Mouse (Mus musculus): Measurements from ENCODE around the gene Ap5b1. TPM values are rescaled to one million over a fixed set of nuclear protein-coding genes. Genes with fewer than 3 reads are reported as not detected.

Ap5b1 gene
- total and polyA plus RNA-seq, 3 experiments, result 18.0 to 28.1 TPM; not detected in 1

- TF ChIP-seq NRF1 (IDR thresholded peaks at IDR 0.05; ENCODE audit: insufficient read depth, low read depth, low read length, poor library complexity, severe bottlenecking) (no peak), CTCF (IDR thresholded peaks at IDR 0.05 in 2 of 3, conservative IDR thresholded peaks at IDR 0.05 in 1 of 3; ENCODE audit: control insufficient read depth in 1 of 3, insufficient read depth in 1 of 3, low read depth in 2 of 3, low read length in 3 of 3, poor library complexity in 1 of 3, severe bottlenecking in 1 of 3) (peak in 1 of 3 experiments; percentile 15; a peak in 1 of 6 replicates), ETS1 (IDR thresholded peaks at IDR 0.05; ENCODE audit: low read depth, low read length) (no peak), SMC3 (IDR thresholded peaks at IDR 0.05; ENCODE audit: low read depth, low read length) (0 out of 2 replicates have a peak, but pooled peaks have one; percentile 17), SIN3A (IDR thresholded peaks at IDR 0.05; ENCODE audit: low read length) (peak; percentile 40; the same call in 1 of the 2 replicates), MAX (IDR thresholded peaks at IDR 0.05; ENCODE audit: low read length) (no peak), RCOR1 (IDR thresholded peaks at IDR 0.05; ENCODE audit: low read depth, low read length) (no peak), GABPA (IDR thresholded peaks at IDR 0.05; ENCODE audit: low read depth, low read length) (no peak), MAFK (IDR thresholded peaks at IDR 0.05; ENCODE audit: borderline replicate concordance, low read depth, low read length) (no peak), KAT2A (conservative IDR thresholded peaks at IDR 0.05; ENCODE audit: low read depth, low read length) (no peak)
- peak; percentile 36 for DNase-seq (ENCODE audit: low read depth, low spot score)
- Histone ChIP-seq H3K27me3 (ENCODE audit: control insufficient read depth in 1 of 2, insufficient read depth in 2 of 2, low read length in 2 of 2) (no peaks in the 10 kb centered on the region), H3K36me3 (ENCODE audit: control insufficient read depth in 1 of 2, insufficient read depth in 2 of 2, low read length in 2 of 2) (peaks cover 0 to 2% of the 10 kb centered on the region in 2 experiments; a peak in 3 of 4 replicates), H3K9me3 (replicated peaks; ENCODE audit: insufficient read depth, low read length) (no peaks in the 10 kb centered on the region), H3K4me3 (ENCODE audit: control insufficient read depth in 1 of 2, insufficient read depth in 1 of 2, low read depth in 2 of 2, low read length in 2 of 2) (peak overlapping the region; percentile 82 to 95; a peak in 3 of 4 replicates), H3K4me1 (ENCODE audit: control insufficient read depth in 1 of 2, insufficient read depth in 2 of 2, low read length in 2 of 2) (peaks cover 0 to 8% of the 10 kb centered on the region in 2 experiments; a peak in 2 of 4 replicates), H3K27ac (ENCODE audit: control insufficient read depth, low read depth, low read length) (no peak overlapping the region), H3K79me2 (ENCODE audit: control insufficient read depth, insufficient read depth, low read length, poor library complexity) (peaks cover 13% of the 10 kb centered on the region), H3K9ac (ENCODE audit: control insufficient read depth, low read depth, low read length, poor library complexity, severe bottlenecking) (peak overlapping the region; percentile 98)
Measured at GRCm38 (mm10) chr19:5566316-5566715, 1.5 kb upstream of the Ap5b1 start.

GRCm38 (mm10) chr19:5567180-5567533 is 668 bp upstream of the Ap5b1 start:
- peaks cover 13% of the 10 kb centered on the region for H3K79me2 ChIP-seq (ENCODE audit: control insufficient read depth, insufficient read depth, low read length, poor library complexity)
- H3K36me3 ChIP-seq (ENCODE audit: control insufficient read depth in 1 of 2, insufficient read depth in 2 of 2, low read length in 2 of 2), result peaks cover 0 to 2% of the 10 kb centered on the region in 2 experiments; a peak in 3 of 4 replicates
- peaks cover 0 to 8% of the 10 kb centered on the region in 2 experiments; a peak in 2 of 4 replicates for H3K4me1 ChIP-seq (ENCODE audit: control insufficient read depth in 1 of 2, insufficient read depth in 2 of 2, low read length in 2 of 2)
- no peaks in the 10 kb centered on the region for H3K27me3 ChIP-seq (ENCODE audit: control insufficient read depth in 1 of 2, insufficient read depth in 2 of 2, low read length in 2 of 2)
- peak; percentile 87 for DNase-seq (ENCODE audit: low read depth, low spot score)
- H3K27ac ChIP-seq (ENCODE audit: control insufficient read depth, low read depth, low read length), result peak overlapping the region; percentile 98
- H3K9me3 ChIP-seq (replicated peaks; ENCODE audit: insufficient read depth, low read length), result no peaks in the 10 kb centered on the region
- TF ChIP-seq BHLHE40 (IDR thresholded peaks at IDR 0.05; ENCODE audit: borderline replicate concordance, low read depth, low read length), result no peak
- H3K9ac ChIP-seq (ENCODE audit: control insufficient read depth, low read depth, low read length, poor library complexity, severe bottlenecking), result peak overlapping the region; percentile 98
- H3K4me3 ChIP-seq (ENCODE audit: control insufficient read depth in 1 of 2, insufficient read depth in 1 of 2, low read depth in 2 of 2, low read length in 2 of 2), result peak overlapping the region; percentile 82 to 95

- no peaks in the 10 kb centered on the region for H3K9me3 ChIP-seq (replicated peaks; ENCODE audit: insufficient read depth, low read length)
- H3K9ac ChIP-seq (ENCODE audit: control insufficient read depth, low read depth, low read length, poor library complexity, severe bottlenecking), result peak overlapping the region; percentile 98
- H3K4me3 ChIP-seq (ENCODE audit: control insufficient read depth in 1 of 2, insufficient read depth in 1 of 2, low read depth in 2 of 2, low read length in 2 of 2), result peak overlapping the region; percentile 84 to 95
- H3K27ac ChIP-seq (ENCODE audit: control insufficient read depth, low read depth, low read length), result peak overlapping the region; percentile 98
- TF ChIP-seq POLR2AphosphoS5 (IDR thresholded peaks at IDR 0.05; ENCODE audit: borderline replicate concordance, low read depth, low read length), result no peak
- TF ChIP-seq RCOR1 (IDR thresholded peaks at IDR 0.05; ENCODE audit: low read depth, low read length), result no peak
- TF ChIP-seq TBP (IDR thresholded peaks at IDR 0.05; ENCODE audit: low read depth, low read length), result peak; percentile 37; the same call in 1 of the 2 replicates
- no peak for TF ChIP-seq GABPA (IDR thresholded peaks at IDR 0.05; ENCODE audit: low read depth, low read length)
- peak; percentile 42 for TF ChIP-seq RAD21 (IDR thresholded peaks at IDR 0.05; ENCODE audit: low read depth, low read length)
- TF ChIP-seq HCFC1 (IDR thresholded peaks at IDR 0.05; ENCODE audit: low read depth, low read length), result peak; percentile 68
- peak; percentile 41; the same call in 1 of the 2 replicates for TF ChIP-seq ZC3H11A (IDR thresholded peaks at IDR 0.05; ENCODE audit: low read depth, low read length)
- 0 out of 2 replicates have a peak, but pooled peaks have one; percentile 37 for TF ChIP-seq ELF1 (IDR thresholded peaks at IDR 0.05; ENCODE audit: low read depth, low read length)
- peak; percentile 57 for TF ChIP-seq SIN3A (IDR thresholded peaks at IDR 0.05; ENCODE audit: low read length)
- no peak for TF ChIP-seq CHD2 (IDR thresholded peaks at IDR 0.05; ENCODE audit: low read length)
- no peak for TF ChIP-seq MAFK (IDR thresholded peaks at IDR 0.05; ENCODE audit: borderline replicate concordance, low read depth, low read length)
- no peak for TF ChIP-seq POLR2AphosphoS2 (IDR thresholded peaks at IDR 0.05; ENCODE audit: low read length)
- TF ChIP-seq MAX (IDR thresholded peaks at IDR 0.05; ENCODE audit: low read length), result peak; percentile 31
- TF ChIP-seq CTCF (IDR thresholded peaks at IDR 0.05 in 2 of 3, conservative IDR thresholded peaks at IDR 0.05 in 1 of 3; ENCODE audit: control insufficient read depth in 1 of 3, insufficient read depth in 1 of 3, low read depth in 2 of 3, low read length in 3 of 3, poor library complexity in 1 of 3, severe bottlenecking in 1 of 3), result peak; percentile 88 to 92 (median 92)
- no peak for TF ChIP-seq KAT2A (conservative IDR thresholded peaks at IDR 0.05; ENCODE audit: low read depth, low read length)
- peak; percentile 74 for TF ChIP-seq SMC3 (IDR thresholded peaks at IDR 0.05; ENCODE audit: low read depth, low read length)
- TF ChIP-seq MYC (IDR thresholded peaks at IDR 0.05; ENCODE audit: low read depth, low read length), result peak; percentile 85
- peaks cover 0 to 2% of the 10 kb centered on the region in 2 experiments; a peak in 3 of 4 replicates for H3K36me3 ChIP-seq (ENCODE audit: control insufficient read depth in 1 of 2, insufficient read depth in 2 of 2, low read length in 2 of 2)
- no peaks in the 10 kb centered on the region for H3K27me3 ChIP-seq (ENCODE audit: control insufficient read depth in 1 of 2, insufficient read depth in 2 of 2, low read length in 2 of 2)
- H3K79me2 ChIP-seq (ENCODE audit: control insufficient read depth, insufficient read depth, low read length, poor library complexity), result peaks cover 13% of the 10 kb centered on the region
- peak; percentile 95 for DNase-seq (ENCODE audit: low read depth, low spot score)
- peaks cover 0 to 8% of the 10 kb centered on the region in 2 experiments; a peak in 2 of 4 replicates for H3K4me1 ChIP-seq (ENCODE audit: control insufficient read depth in 1 of 2, insufficient read depth in 2 of 2, low read length in 2 of 2)
Measured at GRCm38 (mm10) chr19:5568470-5569140, 780 bp downstream of the Ap5b1 start.
